Mouse (Mus musculus) E14TG2a.4 (cell line): Measurements from ENCODE around the gene Ppp2r5c.

Source experiments
- CTCF ChIP-seq: conservative IDR thresholded peaks from 2 replicates; pipeline ENCODE4 v1.5.1; 2014; ENCODE audit warnings: low read length
- NANOG ChIP-seq: IDR thresholded peaks from 2 replicates; pipeline ENCODE4 v1.6.1; 2014; ENCODE audit warnings: borderline replicate concordance, low read length, mixed read lengths
- POU5F1 ChIP-seq: IDR thresholded peaks from 2 replicates; pipeline ENCODE4 v1.6.1; 2014; ENCODE audit warnings: low read length, borderline replicate concordance

GRCm38 (mm10) chr12:110549437-110550112, 102.7 kb downstream of the Ppp2r5c start:
- no peak for TF ChIP-seq NANOG
- no peak for TF ChIP-seq CTCF
- TF ChIP-seq POU5F1 = no peak
